Mouse (Mus musculus): Measurements from ENCODE around the gene Gm4881. TPM values are rescaled to one million over a fixed set of nuclear protein-coding genes. Genes with fewer than 3 reads are reported as not detected.

Gm4881 gene
- total RNA-seq, 2 experiments from 2014 or later: not detected

- DNase-seq: no peak
Measured at GRCm38 (mm10) chr7:24892125-24892583, 52.1 kb downstream of the Gm4881 start.

GRCm38 (mm10) chr7:24891241-24892124 is 52.8 kb downstream of the Gm4881 start:
- no peak for DNase-seq

GRCm38 (mm10) chr7:24890281-24891216 is 53.7 kb downstream of the Gm4881 start:
- DNase-seq: peak; percentile 78

GRCm38 (mm10) chr7:24889431-24890220 is 54.7 kb downstream of the Gm4881 start:
- no peak for DNase-seq

GRCm38 (mm10) chr7:24887096-24887495 is 57.2 kb downstream of the Gm4881 start:
- no peak for DNase-seq

- DNase-seq: peak; percentile 28
Measured at GRCm38 (mm10) chr7:24886308-24886633, 58.0 kb downstream of the Gm4881 start.

GRCm38 (mm10) chr7:24885468-24886307 is 58.6 kb downstream of the Gm4881 start:
- DNase-seq: no peak

GRCm38 (mm10) chr7:24884693-24885291 is 59.5 kb downstream of the Gm4881 start:
- no peak for DNase-seq

- DNase-seq: peak; percentile 99
Measured at GRCm38 (mm10) chr7:24883896-24884692, 60.2 kb downstream of the Gm4881 start, which contains the start of gene Rps19. Gene Rps19, plus strand, starts transcription at chr7:24884371.

GRCm38 (mm10) chr7:24882416-24883199 is 61.7 kb downstream of the Gm4881 start:
- DNase-seq: no peak

- DNase-seq: no peak
Measured at GRCm38 (mm10) chr7:24879620-24880019, 64.7 kb downstream of the Gm4881 start.

GRCm38 (mm10) chr7:24877588-24877987 is 66.7 kb downstream of the Gm4881 start:
- DNase-seq: no peak

Small RNA genes within 50 kb of the gene (microRNA-seq; reads per million reads assigned to microRNA genes)
- gene Mir7046: 1.0 to 2.9 reads per million in 2 experiments
- 0 to 1.0 reads per million in 2 experiments for gene Mir7047

Other genes starting within 250 kb of the Gm4881 start
- not detected for gene BC049730, start 235.3 kb downstream of the Gm4881 start, total RNA-seq (2021)
- gene Gm4763, start 217.6 kb downstream of the Gm4881 start, total RNA-seq (2021): not detected
- gene Cd177, start 184.2 kb downstream of the Gm4881 start, total RNA-seq (2021): under 1 TPM; 0.10 to 0.18 TPM
- gene Ceacam10, start 167.3 kb downstream of the Gm4881 start, total RNA-seq (2021): under 1 TPM in 1 of 2 experiments, not detected in 1; 0.25 TPM
- gene Gm9844, start 82.3 kb downstream of the Gm4881 start, total RNA-seq (2021): 1 to 10 TPM in 1 of 2 experiments, not detected in 1; 2.5 TPM
- gene Lypd4, start 74.6 kb downstream of the Gm4881 start, total RNA-seq (2021): not detected
- gene Dmrtc2, start 74.4 kb downstream of the Gm4881 start, total RNA-seq (2021): not detected
- 100 to 1,000 TPM; 902 to 929 TPM for gene Rps19, start 60.1 kb downstream of the Gm4881 start, total RNA-seq (2021)
- gene Cd79a, start 47.1 kb downstream of the Gm4881 start, total RNA-seq (2021): 1 to 10 TPM in 1 of 2 experiments, under 1 TPM in 1; 0.88 to 1.4 TPM
- gene Arhgef1, start 41.6 kb downstream of the Gm4881 start, total RNA-seq (2021): 10 to 100 TPM; 87.0 to 88.2 TPM
- 100 to 1,000 TPM; 212 to 234 TPM for gene Rabac1, start 28.3 kb upstream of the Gm4881 start, total RNA-seq (2021)
- under 1 TPM; 0.31 to 0.47 TPM for gene Atp1a3, start 61.5 kb upstream of the Gm4881 start, total RNA-seq (2021)
- gene Grik5, start 127.9 kb upstream of the Gm4881 start, total RNA-seq (2021): 10 to 100 TPM; 14.0 to 15.7 TPM
- 10 to 100 TPM; 13.5 to 16.3 TPM for gene Zfp574, start 128.1 kb upstream of the Gm4881 start, total RNA-seq (2021)
- gene Pou2f2, start 235.2 kb upstream of the Gm4881 start, total RNA-seq (2021): under 1 TPM; 0.36 to 0.79 TPM